Mouse (Mus musculus) ES-E14 (cell line): Measurements from ENCODE around the gene Fetub.

Source experiments
- CHD2 ChIP-seq: IDR thresholded peaks from 2 replicates; pipeline ENCODE4 v1.6.1; 2014; ENCODE audit warnings: mild to moderate bottlenecking, low read depth, low read length, inconsistent platforms
- MAFK ChIP-seq: IDR thresholded peaks from 2 replicates; pipeline ENCODE4 v1.6.1; 2014; ENCODE audit warnings: mild to moderate bottlenecking, low read depth, low read length, inconsistent platforms; ENCODE audit not compliant: insufficient read depth
- ZNF384 ChIP-seq: IDR thresholded peaks from 2 replicates; pipeline ENCODE4 v1.6.1; 2012; ENCODE audit warnings: low read depth, low read length, inconsistent platforms

DNA sequence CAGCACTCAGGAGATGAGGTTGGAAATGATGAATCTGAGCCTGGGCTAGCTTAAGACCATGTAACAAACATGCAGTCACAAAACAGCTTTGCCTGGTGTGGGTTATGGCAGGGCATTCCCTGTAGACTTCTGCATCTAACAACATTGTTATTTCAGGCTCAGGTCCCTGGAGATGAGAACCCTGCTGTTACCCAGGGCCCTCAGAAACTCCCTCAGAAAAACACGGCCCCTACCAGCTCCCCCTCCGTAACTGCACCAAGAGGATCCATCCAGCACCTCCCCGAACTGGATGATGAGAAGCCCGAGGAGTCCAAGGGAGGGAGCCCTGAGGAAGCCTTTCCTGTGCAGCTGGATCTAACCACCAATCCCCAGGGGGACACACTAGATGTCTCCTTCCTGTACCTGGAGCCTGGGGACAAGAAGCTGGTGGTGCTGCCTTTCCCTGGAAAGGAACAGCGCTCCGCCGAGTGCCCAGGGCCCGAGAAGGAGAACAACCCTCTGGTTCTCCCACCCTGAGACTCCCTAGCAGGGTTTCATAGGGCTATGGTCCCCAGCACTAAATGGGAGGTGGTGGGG, 21.1 kb downstream of the Fetub start:
- TF ChIP-seq CHD2 (no peak), MAFK (no peak), ZNF384 (no peak)
